14 mouse cellular contexts compared by ENCODE assay signal in the genomic region with DNA sequence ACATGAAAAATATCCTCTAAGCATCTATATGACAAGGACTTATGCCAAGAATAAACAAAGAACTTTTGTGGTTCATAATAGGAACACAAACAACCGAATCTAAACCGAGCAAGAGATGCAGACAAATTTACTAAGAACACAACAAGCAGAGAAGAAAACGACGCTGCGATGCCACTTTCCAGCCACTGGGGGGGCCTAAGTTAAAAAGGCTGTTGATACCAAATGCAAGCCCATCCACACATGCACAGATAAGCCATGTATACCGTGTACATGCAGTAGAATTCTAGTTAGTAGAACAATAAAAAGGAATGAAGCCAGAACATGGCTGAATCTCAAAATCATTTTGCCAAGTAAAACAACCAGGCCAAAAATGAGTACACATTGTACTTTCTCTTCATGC. TPM values are rescaled to one million over a fixed set of nuclear protein-coding genes. Genes with fewer than 3 reads are reported as not detected.
DNase-seq lines count a peak whose midpoint lies in the region; ATAC-seq and TF ChIP-seq lines count a peak whose summit lies in the region.
"Had no signal": no experiment of that assay in that cellular context is flagged by ENCODE, and none has a peak within 500 bp of the region (broad histone marks: within the 10 kb centered on the region; RNA-seq: fewer than 3 reads in every experiment).

No protein-coding gene starts in this region.

- H3K4me3 ChIP-seq in forebrain, embryonic 10.5 days: no peak overlapping the region
- no peak overlapping the region for H3K4me3 ChIP-seq in forebrain, embryonic 16.5 days (replicated peaks; ENCODE audit: low read length)
- H3K4me3 ChIP-seq in layer of hippocampus, adult 2 months: no peak overlapping the region
- H3K4me3 ChIP-seq: liver, embryonic 13.5 days; midbrain, embryonic 12.5 days had no signal

- ATAC-seq in forebrain, embryonic 16.5 days: no peak

- peak; percentile 76 for TF ChIP-seq CTCF in layer of hippocampus, adult 2 months (conservative IDR thresholded peaks at IDR 0.05)

- no peak overlapping the region for H3K27ac ChIP-seq in forebrain, embryonic 10.5 days
- H3K27ac ChIP-seq in forebrain, embryonic 16.5 days (ENCODE audit: low read length): no peak overlapping the region
- H3K27ac ChIP-seq in layer of hippocampus, adult 2 months: no peak overlapping the region
- H3K27ac ChIP-seq: liver, embryonic 13.5 days; midbrain, embryonic 12.5 days had no signal

- DNase-seq in forebrain, embryonic 10.5 days (ENCODE audit: extremely low spot score, low spot score): peak; percentile 20
- no peak for DNase-seq in layer of hippocampus, adult 2 months (ENCODE audit: low spot score in 2 of 2)
- DNase-seq in layer of hippocampus, adult 9-10 months (ENCODE audit: low spot score): no peak
- DNase-seq in 416B (ENCODE audit: low read depth): peak; percentile 11
- DNase-seq in embryo, embryonic 10.5 days (ENCODE audit: low spot score): peak; percentile 40
- no peak for DNase-seq in layer of hippocampus, postnatal 25 days (ENCODE audit: extremely low spot score in 1 of 2, low spot score in 1 of 2)
- DNase-seq in layer of hippocampus, postnatal 10 days (ENCODE audit: low spot score in 2 of 2): no peak
- DNase-seq: B cell, adult 2 months; gastrocnemius, postnatal 10 days; heart, postnatal 14 days; kidney, postnatal 36 days; liver, embryonic 13.5 days had no signal

- no peak overlapping the region for H3K4me2 ChIP-seq in forebrain, embryonic 16.5 days (ENCODE audit: low read length)
- H3K4me2 ChIP-seq: liver, embryonic 13.5 days; midbrain, embryonic 12.5 days had no signal

- 44% methylated on average over 6 of the region's 6 CpGs for WGBS in forebrain, embryonic 10.5 days
- WGBS in forebrain, embryonic 16.5 days: 28% methylated on average over 6 of the region's 6 CpGs

- no peaks in the 10 kb centered on the region for H3K9me3 ChIP-seq in forebrain, embryonic 10.5 days
- no peaks in the 10 kb centered on the region for H3K9me3 ChIP-seq in forebrain, embryonic 16.5 days (ENCODE audit: control insufficient read depth, low read length)
- H3K9me3 ChIP-seq: liver, embryonic 13.5 days; midbrain, embryonic 12.5 days had no signal

- no peaks in the 10 kb centered on the region for H3K36me3 ChIP-seq in forebrain, embryonic 10.5 days (replicated peaks)
- no peaks in the 10 kb centered on the region for H3K36me3 ChIP-seq in forebrain, embryonic 16.5 days (ENCODE audit: control insufficient read depth, insufficient read depth)
- H3K36me3 ChIP-seq: liver, embryonic 13.5 days; midbrain, embryonic 12.5 days had no signal

- H3K27me3 ChIP-seq in forebrain, embryonic 10.5 days (ENCODE audit: poor library complexity, severe bottlenecking): no peaks in the 10 kb centered on the region; the same call in 1 of the 2 replicates
- H3K27me3 ChIP-seq in forebrain, embryonic 16.5 days (replicated peaks; ENCODE audit: control insufficient read depth, insufficient read depth, low read length): no peaks in the 10 kb centered on the region; the same call in 1 of the 2 replicates
- H3K27me3 ChIP-seq: liver, embryonic 13.5 days; midbrain, embryonic 12.5 days had no signal

- H3K4me1 ChIP-seq in forebrain, embryonic 10.5 days: no peaks in the 10 kb centered on the region
- H3K4me1 ChIP-seq in forebrain, embryonic 16.5 days (replicated peaks; ENCODE audit: control insufficient read depth, insufficient read depth, low read length): no peaks in the 10 kb centered on the region
- H3K4me1 ChIP-seq: liver, embryonic 13.5 days; midbrain, embryonic 12.5 days had no signal

- no peak overlapping the region for H3K9ac ChIP-seq in forebrain, embryonic 16.5 days (replicated peaks; ENCODE audit: low read depth, low read length)
- H3K9ac ChIP-seq: liver, embryonic 13.5 days; midbrain, embryonic 12.5 days had no signal

RNA-seq across cellular contexts. Expression of a gene that starts 35.2 kb away (rescaled TPM):
- polyA plus RNA-seq in forebrain, embryonic 10.5 days (2016; fragmentation: Nextera tagmentation; extraction: Ambion mirVana): 31.6 and 34.4 TPM in 2 replicates
- polyA plus RNA-seq in forebrain, embryonic 16.5 days (2015; fragmentation: Nextera tagmentation; extraction: Ambion mirVana): 7.7 and 8.6 TPM in 2 replicates
- 1 to 10 TPM in 1 of 2 experiments, under 1 TPM in 1; 0.71 to 1.1 TPM for total RNA-seq in layer of hippocampus, adult 2 months (2021)
- total RNA-seq in layer of hippocampus, postnatal 25 days (2021): under 1 TPM; 0.52 to 0.57 TPM
- total RNA-seq in layer of hippocampus, postnatal 10 days (2021): 1 to 10 TPM; 1.0 TPM

Comparison
In these comparisons a context has a peak if more than half of its experiments do, and no peak if none do; other contexts are left out.
1. DNase-seq: peak in forebrain, embryonic 10.5 days (single experiment), 416B (single experiment) and embryo, embryonic 10.5 days (single experiment); none in layer of hippocampus, adult 2 months (0 of 2), layer of hippocampus, adult 9-10 months (single experiment), layer of hippocampus, postnatal 25 days (0 of 2) and layer of hippocampus, postnatal 10 days (0 of 2).